Mouse (Mus musculus): Measurements from ENCODE around the gene Parpbp. TPM values are rescaled to one million over a fixed set of nuclear protein-coding genes. Genes with fewer than 3 reads are reported as not detected.

The Parpbp gene
- polyA plus RNA-seq, 1 experiment from 2014 or later, result 2.9 TPM

DNA sequence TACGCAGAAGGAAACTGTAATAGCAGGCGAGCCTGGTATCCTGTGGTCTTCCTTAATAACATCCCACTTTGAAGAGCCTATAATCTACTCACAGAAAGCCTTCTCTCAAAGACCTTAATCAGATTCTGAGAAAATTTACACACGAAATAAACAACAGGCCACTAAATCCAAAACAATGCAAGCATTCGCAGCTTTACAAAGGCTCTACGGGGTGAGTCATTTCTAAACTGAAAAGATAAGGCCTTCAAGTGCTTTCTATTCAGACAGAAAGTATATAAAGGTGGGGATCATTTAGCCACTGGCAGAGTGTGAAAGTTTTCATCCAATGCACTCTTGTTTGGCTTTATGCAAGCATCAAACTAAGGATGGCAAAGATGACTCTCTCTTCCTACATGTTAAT lies 56.0 kb downstream of the Parpbp start, which contains the start of gene Pmch:
Gene Pmch, plus strand, starts transcription at position 301 of the 400 bp plus-strand sequence.
- WGBS, result 53% methylated on average over 5 of the region's 5 CpGs
- Histone ChIP-seq H3K9me3 (no peaks in the 10 kb centered on the region), H3K4me3 (no peak within 1 kb of the TSS), H3K4me2 (no peak within 1 kb of the TSS), H3K27me3 (no peaks in the 10 kb centered on the region), H3K9ac (no peak within 1 kb of the TSS), H3K27ac (replicated peaks) (no peak within 1 kb of the TSS), H3K36me3 (no peaks in the 10 kb centered on the region), H3K4me1 (replicated peaks) (no peaks in the 10 kb centered on the region)
- ATAC-seq (ENCODE audit: low FRiP score, low read depth), result no peak

DNA sequence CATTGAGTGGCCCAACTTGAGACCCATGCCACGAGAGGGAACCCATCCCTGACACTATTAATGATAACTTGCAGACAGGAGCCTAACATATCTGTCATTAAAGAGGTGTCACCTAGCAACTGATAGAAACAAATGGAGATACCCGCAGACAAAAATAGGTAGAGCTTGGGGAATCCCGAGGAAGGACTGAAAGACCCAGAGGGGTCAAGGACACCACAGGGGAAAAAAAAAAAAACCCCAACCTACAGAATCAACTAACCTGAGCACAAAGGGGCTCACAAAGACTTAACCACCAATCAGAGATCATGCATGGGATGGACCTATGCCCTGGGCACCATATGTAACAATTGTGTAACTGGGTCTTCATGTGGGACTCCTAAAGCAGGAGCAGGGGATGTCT lies 79.4 kb downstream of the Parpbp start:
- H3K36me3 ChIP-seq, result no peaks in the 10 kb centered on the region
- WGBS, result 83% methylated on average over 3 of the region's 3 CpGs
- H3K27me3 ChIP-seq, result no peaks in the 10 kb centered on the region
- H3K4me1 ChIP-seq (replicated peaks), result no peaks in the 10 kb centered on the region
- H3K27ac ChIP-seq (replicated peaks), result no peak overlapping the region
- H3K4me3 ChIP-seq, result no peak overlapping the region
- no peak overlapping the region for H3K9ac ChIP-seq
- ATAC-seq (ENCODE audit: low FRiP score, low read depth), result no peak
- H3K9me3 ChIP-seq, result no peaks in the 10 kb centered on the region
- H3K4me2 ChIP-seq, result no peak overlapping the region

DNA sequence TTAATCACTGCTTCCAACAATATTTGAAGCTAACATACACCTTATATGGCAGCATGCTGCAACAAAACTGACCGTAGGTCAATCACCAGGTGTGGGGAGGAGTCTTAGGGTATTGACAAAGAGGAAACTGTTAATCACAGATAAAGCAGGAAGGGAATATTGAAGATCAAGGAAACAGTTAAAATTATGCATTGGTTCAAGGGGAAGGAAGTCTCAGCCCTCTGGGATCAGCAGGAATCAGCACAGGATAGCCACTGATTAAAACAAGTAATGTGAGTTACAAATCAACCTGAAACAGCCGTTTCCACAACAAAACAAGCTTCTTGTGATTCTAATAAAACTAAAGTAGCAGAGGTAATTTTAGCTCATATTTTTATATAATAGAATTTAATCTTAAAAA lies 81.9 kb downstream of the Parpbp start:
- Histone ChIP-seq H3K27me3 (no peaks in the 10 kb centered on the region), H3K27ac (replicated peaks) (no peak overlapping the region), H3K4me2 (no peak overlapping the region), H3K4me1 (replicated peaks) (no peaks in the 10 kb centered on the region), H3K36me3 (no peaks in the 10 kb centered on the region), H3K9me3 (no peaks in the 10 kb centered on the region), H3K9ac (no peak overlapping the region), H3K4me3 (no peak overlapping the region)
- no peak for ATAC-seq (ENCODE audit: low FRiP score, low read depth)
- 77% methylated on average over 2 of the region's 2 CpGs for WGBS

DNA sequence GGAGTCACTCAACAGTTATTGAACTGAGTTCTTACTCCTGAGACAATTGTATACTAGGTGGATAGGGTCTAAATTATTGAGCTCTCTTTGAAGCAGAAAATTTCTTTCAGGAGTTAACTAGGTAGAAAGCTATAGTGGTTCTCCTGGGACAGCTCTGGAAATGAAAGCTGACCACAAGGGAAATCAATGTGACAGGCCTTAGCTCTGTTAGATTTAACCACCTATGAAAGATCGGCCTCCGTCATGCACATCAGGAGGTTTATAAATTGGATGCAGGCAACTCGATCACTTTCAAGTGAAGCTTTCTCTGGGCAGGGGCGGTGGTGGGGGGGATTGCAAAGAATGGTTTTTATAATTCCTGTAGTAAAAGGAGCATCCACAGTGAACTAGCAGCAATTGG lies 83.3 kb downstream of the Parpbp start:
- H3K4me2 ChIP-seq, result no peak overlapping the region
- H3K4me1 ChIP-seq (replicated peaks), result no peaks in the 10 kb centered on the region
- ATAC-seq (ENCODE audit: low FRiP score, low read depth), result no peak
- H3K9ac ChIP-seq, result no peak overlapping the region
- no peak overlapping the region for H3K27ac ChIP-seq (replicated peaks)
- no peaks in the 10 kb centered on the region for H3K36me3 ChIP-seq
- no peaks in the 10 kb centered on the region for H3K9me3 ChIP-seq
- 72% methylated on average over 4 of the region's 4 CpGs for WGBS
- H3K27me3 ChIP-seq, result no peaks in the 10 kb centered on the region
- no peak overlapping the region for H3K4me3 ChIP-seq

DNA sequence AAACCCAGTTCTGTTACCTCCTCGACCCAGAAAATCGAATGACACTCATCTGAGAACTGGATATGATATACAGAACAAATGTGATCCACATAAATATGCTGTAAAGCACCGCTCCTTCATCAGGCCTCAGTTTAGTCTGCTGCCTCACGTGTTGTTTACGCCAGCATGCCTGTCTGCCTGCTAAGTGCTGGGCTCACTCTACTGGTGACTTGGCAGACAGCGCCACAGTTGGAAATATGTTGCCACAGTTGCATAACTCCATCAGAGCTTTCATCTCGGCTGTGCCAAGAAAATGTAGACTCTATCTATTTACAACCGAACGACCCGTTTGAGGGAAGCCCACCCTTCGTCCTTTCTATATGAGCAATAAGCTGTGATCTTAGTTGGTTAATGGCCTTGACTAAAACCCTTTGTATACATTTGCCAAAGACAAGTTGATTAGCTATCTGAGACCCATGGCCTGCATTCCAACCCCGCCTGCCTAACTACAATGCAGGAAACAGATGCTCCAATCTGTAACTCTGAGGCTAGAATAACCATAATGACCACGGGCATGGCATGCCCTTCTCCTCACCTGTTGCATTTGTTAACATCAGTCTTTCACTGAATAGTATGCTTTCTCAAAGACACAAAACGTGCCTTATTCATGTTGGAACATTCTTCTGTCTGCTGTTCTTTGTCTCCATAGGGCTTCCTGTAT lies 89.6 kb downstream of the Parpbp start:
- Histone ChIP-seq H3K27ac (replicated peaks) (no peak overlapping the region), H3K9me3 (no peaks in the 10 kb centered on the region), H3K4me3 (no peak overlapping the region), H3K9ac (no peak overlapping the region), H3K4me2 (no peak overlapping the region), H3K36me3 (no peaks in the 10 kb centered on the region), H3K4me1 (replicated peaks) (no peaks in the 10 kb centered on the region), H3K27me3 (no peaks in the 10 kb centered on the region)
- ATAC-seq (ENCODE audit: low FRiP score, low read depth), result no peak
- 79% methylated on average over 14 of the region's 14 CpGs for WGBS

DNA sequence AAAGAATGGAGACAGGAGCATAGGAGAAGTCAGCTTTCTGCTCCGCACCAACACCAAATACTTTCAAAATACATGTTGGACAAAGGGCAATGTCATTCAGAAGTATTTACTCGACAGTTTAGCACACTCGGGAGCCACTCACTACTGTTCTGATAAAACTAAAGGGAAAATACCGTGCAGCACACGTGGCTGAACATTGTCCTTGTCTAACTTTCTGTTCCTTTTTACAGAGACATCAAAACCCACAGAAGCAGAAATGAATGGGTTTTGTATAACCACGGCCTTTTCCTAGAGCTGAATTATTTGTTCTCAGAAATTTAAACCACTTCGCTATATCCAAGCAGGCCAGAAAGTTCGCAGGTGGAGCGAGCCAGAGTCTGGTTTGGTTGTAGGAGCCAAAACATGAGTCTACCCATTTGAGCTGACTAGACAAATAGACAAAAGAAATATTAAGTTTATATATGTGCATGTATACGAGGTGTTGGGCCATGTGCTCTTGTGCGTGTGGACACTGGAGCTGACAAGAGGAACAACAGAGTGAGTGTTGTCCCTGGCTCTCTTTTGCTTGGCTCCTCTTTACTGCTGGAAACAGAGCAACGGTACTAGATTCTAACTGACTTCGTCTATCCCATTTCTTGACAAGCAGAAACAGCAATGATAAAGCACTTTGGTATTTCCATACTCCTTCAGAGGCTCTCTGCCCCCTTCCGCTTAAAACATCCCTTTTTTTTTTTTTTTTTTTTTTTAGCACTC lies 92.3 kb downstream of the Parpbp start:
- Histone ChIP-seq H3K27me3 (no peaks in the 10 kb centered on the region), H3K4me3 (no peak overlapping the region), H3K4me2 (no peak overlapping the region), H3K9ac (no peak overlapping the region), H3K9me3 (no peaks in the 10 kb centered on the region), H3K36me3 (no peaks in the 10 kb centered on the region), H3K4me1 (replicated peaks) (no peaks in the 10 kb centered on the region), H3K27ac (replicated peaks) (no peak overlapping the region)
- 83% methylated on average over 14 of the region's 14 CpGs for WGBS
- ATAC-seq (ENCODE audit: low FRiP score, low read depth), result no peak

DNA sequence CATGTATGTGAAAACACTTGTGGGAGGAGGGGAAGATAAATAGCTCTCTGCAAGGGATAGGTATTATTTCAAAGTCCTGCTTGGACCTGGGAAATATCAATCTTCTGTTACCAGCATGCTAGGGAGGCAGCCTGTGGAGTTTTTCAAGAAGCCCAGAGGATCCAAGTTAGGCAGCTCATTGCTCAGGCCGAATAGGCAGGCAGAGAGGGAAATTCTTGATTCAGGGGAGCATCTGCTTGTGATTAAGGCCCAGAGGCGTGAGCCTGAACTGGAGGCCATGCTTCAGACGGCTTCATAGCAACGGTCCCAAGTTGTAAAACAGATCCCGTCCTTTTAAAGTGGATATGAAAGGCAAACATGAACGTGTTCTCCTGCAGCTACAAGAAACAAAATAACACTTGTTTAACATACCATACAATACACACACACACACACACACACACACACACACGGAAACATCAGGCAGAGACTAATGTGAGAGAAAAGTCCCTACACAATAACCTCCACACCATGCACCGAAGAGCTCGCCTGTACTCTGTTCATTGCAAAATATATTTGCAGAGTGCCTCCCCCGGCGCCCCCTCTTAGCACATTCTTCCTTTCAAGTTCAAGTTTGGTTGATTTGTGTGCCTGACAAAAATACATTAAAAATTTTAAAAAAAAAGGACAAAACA lies 100.5 kb downstream of the Parpbp start:
- 61% methylated on average over 11 of the region's 11 CpGs for WGBS
- H3K27ac ChIP-seq (replicated peaks), result no peak overlapping the region
- no peaks in the 10 kb centered on the region for H3K4me1 ChIP-seq (replicated peaks)
- no peak overlapping the region for H3K9ac ChIP-seq
- ATAC-seq (ENCODE audit: low FRiP score, low read depth), result no peak
- no peak overlapping the region for H3K4me2 ChIP-seq
- no peaks in the 10 kb centered on the region for H3K9me3 ChIP-seq
- no peaks in the 10 kb centered on the region for H3K27me3 ChIP-seq
- no peaks in the 10 kb centered on the region for H3K36me3 ChIP-seq
- no peak overlapping the region for H3K4me3 ChIP-seq

DNA sequence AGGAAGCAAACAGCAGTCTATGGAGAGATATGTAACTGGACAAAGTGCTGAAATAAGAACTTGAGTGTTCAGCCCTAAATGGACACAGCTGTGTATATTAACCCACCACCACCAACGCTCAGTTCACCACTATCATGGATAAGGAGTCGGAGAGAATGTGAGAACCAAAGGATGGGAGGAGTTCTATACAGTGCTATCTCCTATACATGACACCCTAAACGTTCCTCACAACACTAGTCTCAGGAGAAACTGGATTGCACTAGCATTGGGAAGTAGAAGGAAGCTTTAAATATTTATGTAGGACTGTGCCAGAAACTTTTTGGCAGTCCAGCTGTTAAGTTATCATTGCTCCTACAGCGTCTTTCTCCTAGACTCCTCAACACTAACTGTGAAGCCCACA lies 102.4 kb downstream of the Parpbp start:
- Histone ChIP-seq H3K9ac (no peak overlapping the region), H3K4me3 (no peak overlapping the region), H3K27ac (replicated peaks) (no peak overlapping the region), H3K9me3 (no peaks in the 10 kb centered on the region), H3K27me3 (no peaks in the 10 kb centered on the region), H3K36me3 (no peaks in the 10 kb centered on the region), H3K4me1 (replicated peaks) (no peaks in the 10 kb centered on the region), H3K4me2 (no peak overlapping the region)
- no peak for ATAC-seq (ENCODE audit: low FRiP score, low read depth)
- 96% methylated on average over 4 of the region's 4 CpGs for WGBS

Other genes starting within 250 kb of the Parpbp start
- gene Pmch, start 55.9 kb downstream of the Parpbp start, polyA plus RNA-seq (2015; fragmentation: Nextera tagmentation; extraction: Ambion mirVana), result 0.51 TPM in 1 of 2 replicates, not detected in the other
- 25.2 and 28.2 TPM in 2 replicates for gene Nup37, start 51 bp upstream of the Parpbp start, polyA plus RNA-seq (2015; fragmentation: Nextera tagmentation; extraction: Ambion mirVana)
- 39.2 and 40.9 TPM in 2 replicates for gene Washc3, start 54.2 kb upstream of the Parpbp start, polyA plus RNA-seq (2015; fragmentation: Nextera tagmentation; extraction: Ambion mirVana)
- 0.53 and 0.97 TPM in 2 replicates for gene Dram1, start 232.1 kb upstream of the Parpbp start, polyA plus RNA-seq (2015; fragmentation: Nextera tagmentation; extraction: Ambion mirVana)
- gene Gnptab, start 232.2 kb upstream of the Parpbp start, polyA plus RNA-seq (2015; fragmentation: Nextera tagmentation; extraction: Ambion mirVana), result 21.9 and 24.0 TPM in 2 replicates